Mouse (Mus musculus): ENCODE data around the gene Otud3.

DNA sequence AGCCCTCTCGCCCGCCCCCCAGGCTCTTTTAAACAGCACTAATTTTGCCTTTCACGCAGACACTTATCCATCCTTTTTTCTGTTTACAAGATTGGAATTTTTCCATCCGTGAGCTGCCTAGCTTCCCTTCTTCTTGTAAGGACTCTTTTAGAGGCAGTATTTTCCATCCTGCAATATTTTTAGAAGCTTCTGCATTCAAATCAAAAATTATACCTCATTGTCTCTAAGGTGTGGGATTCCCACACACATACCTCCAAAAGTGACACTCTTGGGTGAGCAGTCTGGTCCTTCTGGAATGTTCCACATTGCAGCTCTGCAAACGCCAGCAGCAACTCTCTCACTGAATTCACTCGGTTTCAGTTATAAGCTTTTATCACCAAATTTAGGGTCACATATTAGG is 60.8 kb downstream of the Otud3 start:
- TF ChIP-seq CTCF (IDR thresholded peaks at IDR 0.05; ENCODE audit: low read depth), result no peak
- no peak for TF ChIP-seq EP300 (IDR thresholded peaks at IDR 0.05; ENCODE audit: low read depth)

All from liver, embryonic 14.5 days (tissue).